Mouse (Mus musculus): ENCODE results near the gene Olfm1.

The Olfm1 gene

GRCm38 (mm10) chr2:28204677-28205466, 12.1 kb downstream of the Olfm1 start:
- DNase-seq: no peak

GRCm38 (mm10) chr2:28205467-28205805, 12.6 kb downstream of the Olfm1 start:
- peak; percentile 93 for DNase-seq

- peak; percentile 51 for DNase-seq
These were observed 13.2 kb downstream of the Olfm1 start for GRCm38 (mm10) chr2:28205870-28206421.

- DNase-seq: peak; percentile 13
These were observed 13.7 kb downstream of the Olfm1 start for GRCm38 (mm10) chr2:28206472-28206871.

- no peak for DNase-seq
These were observed 14.5 kb downstream of the Olfm1 start for GRCm38 (mm10) chr2:28207200-28207750.

GRCm38 (mm10) chr2:28208130-28208745, 15.4 kb downstream of the Olfm1 start:
- DNase-seq: no peak

GRCm38 (mm10) chr2:28209211-28209610, 16.4 kb downstream of the Olfm1 start:
- no peak for DNase-seq

- no peak for DNase-seq
These were observed 16.9 kb downstream of the Olfm1 start for GRCm38 (mm10) chr2:28209653-28210052.

- DNase-seq: no peak
These were observed 17.5 kb downstream of the Olfm1 start for GRCm38 (mm10) chr2:28210273-28210672.

- DNase-seq: peak; percentile 50
These were observed 18.9 kb downstream of the Olfm1 start for GRCm38 (mm10) chr2:28211531-28212281.

GRCm38 (mm10) chr2:28212911-28213310, 20.1 kb downstream of the Olfm1 start:
- DNase-seq: no peak

- no peak for DNase-seq
These were observed 23.5 kb downstream of the Olfm1 start for GRCm38 (mm10) chr2:28216211-28216775.

- DNase-seq: no peak
These were observed 25.0 kb downstream of the Olfm1 start for GRCm38 (mm10) chr2:28217783-28218182.

- DNase-seq: no peak
These were observed 26.0 kb downstream of the Olfm1 start for GRCm38 (mm10) chr2:28218651-28219356.

GRCm38 (mm10) chr2:28219625-28220024, 26.8 kb downstream of the Olfm1 start:
- no peak for DNase-seq

- no peak for DNase-seq
These were observed 29.0 kb downstream of the Olfm1 start for GRCm38 (mm10) chr2:28221803-28222202.

- no peak for DNase-seq
These were observed 32.0 kb downstream of the Olfm1 start for GRCm38 (mm10) chr2:28224819-28225218.

GRCm38 (mm10) chr2:28225906-28226305, 33.1 kb downstream of the Olfm1 start:
- DNase-seq: peak; percentile 64

- no peak for DNase-seq
These were observed 34.2 kb downstream of the Olfm1 start for GRCm38 (mm10) chr2:28226971-28227370.

- no peak for DNase-seq
These were observed 34.9 kb downstream of the Olfm1 start for GRCm38 (mm10) chr2:28227589-28228191.

GRCm38 (mm10) chr2:28228364-28228763, 35.6 kb downstream of the Olfm1 start:
- DNase-seq: no peak

GRCm38 (mm10) chr2:28235129-28235528, 42.3 kb downstream of the Olfm1 start:
- DNase-seq: no peak

Measured in kidney, postnatal 10 days (tissue).